ENCODE assay signal across 20 mouse cellular contexts in genomic region chr8:108496101-108496500, GRCm38 (mm10).
A peak's percentile ranks its signal among the peaks of the same experiment; 100 is the strongest.
DNase-seq lines count a peak whose midpoint lies in the region; ATAC-seq lines count a peak whose summit lies in the region.
"Had no signal": no experiment of that assay in that cellular context is flagged by ENCODE, and none has a peak within 500 bp of the region (broad histone marks: within the 10 kb centered on the region; RNA-seq: fewer than 3 reads in every experiment).

No protein-coding gene starts in this region.

- no peak for ATAC-seq in hindbrain, embryonic 12.5 days (ENCODE audit: low FRiP score)
- no peak for ATAC-seq in hindbrain, embryonic 11.5 days (ENCODE audit: low FRiP score)
- no peak for ATAC-seq in hindbrain, embryonic 16.5 days
- ATAC-seq in neural tube, embryonic 14.5 days (ENCODE audit: low read depth) = no peak
- no peak for ATAC-seq in CD4-positive, CD25-positive, alpha-beta regulatory T cell, adult 4 months

- peaks cover 9% of the 10 kb centered on the region for H3K27me3 ChIP-seq in hindbrain, embryonic 12.5 days
- H3K27me3 ChIP-seq in hindbrain, embryonic 11.5 days (ENCODE audit: control insufficient read depth, insufficient read depth, low read length) = no peaks in the 10 kb centered on the region
- H3K27me3 ChIP-seq in hindbrain, embryonic 16.5 days (replicated peaks; ENCODE audit: control insufficient read depth, insufficient read depth, low read length) = no peaks in the 10 kb centered on the region
- no peaks in the 10 kb centered on the region for H3K27me3 ChIP-seq in neural tube, embryonic 14.5 days (ENCODE audit: control insufficient read depth, insufficient read depth, low read length)
- H3K27me3 ChIP-seq: liver, embryonic 15.5 days; stomach, embryonic 15.5 days had no signal

- DNase-seq in hindbrain, embryonic 11.5 days (ENCODE audit: low spot score) = no peak
- DNase-seq in right cerebral cortex, adult 18-20 months = peak; percentile 4
- no peak for DNase-seq in right cerebral cortex, postnatal 36 days (ENCODE audit: low spot score in 2 of 2)
- no peak for DNase-seq in kidney, adult 9 months
- DNase-seq: adrenal gland, postnatal 10 days; B cell, adult 2 months; cerebellum, adult 8-10 months; heart, adult 18-20 months; kidney, adult 8-10 months; kidney, postnatal 4 days; spleen, adult 18-20 months; thymus, postnatal 14 days had no signal

- no peak overlapping the region for H3K9ac ChIP-seq in hindbrain, embryonic 12.5 days
- H3K9ac ChIP-seq in hindbrain, embryonic 11.5 days (ENCODE audit: low read depth, low read length) = no peak overlapping the region
- no peak overlapping the region for H3K9ac ChIP-seq in hindbrain, embryonic 16.5 days (ENCODE audit: low read depth, low read length)
- H3K9ac ChIP-seq in neural tube, embryonic 14.5 days (replicated peaks; ENCODE audit: low read depth, low read length) = no peak overlapping the region
- H3K9ac ChIP-seq: liver, embryonic 15.5 days; stomach, embryonic 15.5 days had no signal

- no peak overlapping the region for H3K4me3 ChIP-seq in hindbrain, embryonic 12.5 days
- H3K4me3 ChIP-seq in hindbrain, embryonic 11.5 days (ENCODE audit: low read depth, low read length) = no peak overlapping the region
- no peak overlapping the region for H3K4me3 ChIP-seq in hindbrain, embryonic 16.5 days (ENCODE audit: low read length)
- no peak overlapping the region for H3K4me3 ChIP-seq in neural tube, embryonic 14.5 days (ENCODE audit: low read depth, low read length)
- H3K4me3 ChIP-seq: erythroblast, embryonic 14.5 days; liver, embryonic 15.5 days; stomach, embryonic 15.5 days had no signal

- H3K9me3 ChIP-seq in hindbrain, embryonic 12.5 days (replicated peaks) = no peaks in the 10 kb centered on the region
- H3K9me3 ChIP-seq in hindbrain, embryonic 11.5 days (ENCODE audit: control insufficient read depth, low read length) = no peaks in the 10 kb centered on the region
- H3K9me3 ChIP-seq in hindbrain, embryonic 16.5 days (ENCODE audit: control insufficient read depth, low read length) = no peaks in the 10 kb centered on the region
- H3K9me3 ChIP-seq in neural tube, embryonic 14.5 days (ENCODE audit: control insufficient read depth, low read length) = no peaks in the 10 kb centered on the region
- H3K9me3 ChIP-seq: liver, embryonic 15.5 days; stomach, embryonic 15.5 days had no signal

- peaks cover 3% of the 10 kb centered on the region; the same call in 1 of the 2 replicates for H3K4me1 ChIP-seq in hindbrain, embryonic 12.5 days
- H3K4me1 ChIP-seq in hindbrain, embryonic 11.5 days (replicated peaks; ENCODE audit: control insufficient read depth, insufficient read depth, low read length) = no peaks in the 10 kb centered on the region
- H3K4me1 ChIP-seq in hindbrain, embryonic 16.5 days (ENCODE audit: control insufficient read depth, insufficient read depth, low read depth, low read length) = peaks cover 6% of the 10 kb centered on the region; the same call in 1 of the 2 replicates
- H3K4me1 ChIP-seq in neural tube, embryonic 14.5 days (ENCODE audit: control insufficient read depth, insufficient read depth, low read length) = 0 out of 2 replicates have a peak, but pooled peaks cover 3% of the 10 kb centered on the region
- H3K4me1 ChIP-seq: liver, embryonic 15.5 days had no signal

- H3K4me2 ChIP-seq in hindbrain, embryonic 12.5 days (replicated peaks) = no peak overlapping the region
- no peak overlapping the region for H3K4me2 ChIP-seq in hindbrain, embryonic 11.5 days (replicated peaks; ENCODE audit: low read depth, low read length)
- no peak overlapping the region for H3K4me2 ChIP-seq in hindbrain, embryonic 16.5 days (ENCODE audit: low read length)
- H3K4me2 ChIP-seq in neural tube, embryonic 14.5 days (ENCODE audit: low read depth, low read length) = no peak overlapping the region
- H3K4me2 ChIP-seq: liver, embryonic 15.5 days; stomach, embryonic 15.5 days had no signal

- H3K27ac ChIP-seq in hindbrain, embryonic 12.5 days = peak overlapping the region; percentile 18; the same call in 1 of the 2 replicates
- no peak overlapping the region for H3K27ac ChIP-seq in hindbrain, embryonic 11.5 days (ENCODE audit: low read depth, low read length)
- H3K27ac ChIP-seq in hindbrain, embryonic 16.5 days (ENCODE audit: low read depth, low read length) = 0 out of 2 replicates have a peak overlapping the region, but pooled peaks have one; percentile 4
- H3K27ac ChIP-seq in neural tube, embryonic 14.5 days (ENCODE audit: low read depth, low read length) = 0 out of 2 replicates have a peak overlapping the region, but pooled peaks have one; percentile 29
- H3K27ac ChIP-seq: liver, embryonic 15.5 days; macrophage; stomach, embryonic 15.5 days had no signal

- H3K36me3 ChIP-seq in hindbrain, embryonic 12.5 days = no peaks in the 10 kb centered on the region
- no peaks in the 10 kb centered on the region for H3K36me3 ChIP-seq in hindbrain, embryonic 11.5 days (ENCODE audit: control insufficient read depth, insufficient read depth, low read length)
- no peaks in the 10 kb centered on the region for H3K36me3 ChIP-seq in hindbrain, embryonic 16.5 days (ENCODE audit: control insufficient read depth, insufficient read depth, low read length)
- no peaks in the 10 kb centered on the region for H3K36me3 ChIP-seq in neural tube, embryonic 14.5 days (ENCODE audit: control insufficient read depth, insufficient read depth, low read length)
- H3K36me3 ChIP-seq: liver, embryonic 15.5 days; stomach, embryonic 15.5 days had no signal

- 76% methylated on average over 12 of the region's 12 CpGs for WGBS in hindbrain, embryonic 12.5 days
- WGBS in hindbrain, embryonic 11.5 days = 87% methylated on average over 12 of the region's 12 CpGs
- WGBS in hindbrain, embryonic 16.5 days = 63% methylated on average over 12 of the region's 12 CpGs
- 65% methylated on average over 12 of the region's 12 CpGs for WGBS in neural tube, embryonic 14.5 days
